Mouse (Mus musculus) mesoderm, embryonic 11.5 days (tissue): Measurements from ENCODE around the gene Cdc20.
A peak's percentile ranks its signal among the peaks of the same experiment; 100 is the strongest.

Experiments used
- DNase-seq: peaks from one replicate; pipeline ENCODE4 v3.0.0-alpha.2; 2012; ENCODE audit warnings: low read depth, low spot score

Gene Cdc20

DNA sequence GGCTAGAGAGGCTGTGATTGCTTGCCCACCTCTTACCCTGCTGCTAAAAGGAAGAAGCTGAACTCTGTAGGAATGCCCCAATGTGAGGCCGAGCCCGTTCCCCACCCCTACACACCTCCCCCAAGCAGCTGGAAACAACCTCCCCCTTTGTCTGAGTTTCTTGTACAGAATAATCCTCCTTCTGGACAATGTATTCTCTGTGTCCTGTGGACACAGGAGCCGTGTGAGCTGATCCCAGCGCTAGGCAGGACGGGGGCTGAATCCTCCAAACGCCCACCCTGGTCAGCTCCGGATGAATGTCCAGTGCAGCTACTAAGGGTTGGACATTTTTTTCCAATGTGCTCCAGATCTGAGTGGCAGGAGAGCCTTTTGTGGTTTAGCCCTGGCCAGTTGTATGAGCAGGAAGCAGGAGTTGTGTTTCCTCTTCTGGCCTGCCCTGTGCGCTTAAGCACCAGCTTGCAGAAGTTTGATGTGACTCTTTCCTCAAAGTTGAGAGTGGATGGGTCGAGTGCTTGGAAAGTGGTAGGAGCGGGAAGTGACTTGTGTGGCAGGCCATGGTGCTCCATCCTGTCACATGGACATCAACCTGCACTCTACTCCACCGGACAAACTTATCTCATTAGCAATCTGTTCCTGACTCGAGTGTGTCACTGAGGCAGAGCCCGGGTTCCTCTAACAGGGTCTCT lies 19.9 kb downstream of the Cdc20 start:
- DNase-seq, result no peak

DNA sequence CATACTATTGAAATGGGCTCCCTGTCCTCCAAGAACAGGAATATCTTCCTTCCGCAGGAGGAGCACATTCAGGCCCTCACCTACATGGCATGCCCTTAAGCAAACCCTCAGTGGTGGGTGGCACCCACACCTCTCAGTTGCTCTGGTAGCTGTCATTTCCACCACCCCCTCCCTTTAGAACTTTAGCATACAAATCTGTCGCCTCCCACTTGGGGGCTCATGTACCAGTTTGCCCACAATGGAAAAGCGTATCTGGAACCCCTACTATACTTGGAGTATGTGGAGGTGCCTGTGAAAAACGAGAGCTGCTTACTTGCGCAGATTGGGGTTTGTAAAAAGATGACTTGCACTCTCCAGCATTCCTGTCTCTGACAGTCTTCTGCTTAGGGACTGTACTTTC lies 20.8 kb downstream of the Cdc20 start:
- no peak for DNase-seq

DNA sequence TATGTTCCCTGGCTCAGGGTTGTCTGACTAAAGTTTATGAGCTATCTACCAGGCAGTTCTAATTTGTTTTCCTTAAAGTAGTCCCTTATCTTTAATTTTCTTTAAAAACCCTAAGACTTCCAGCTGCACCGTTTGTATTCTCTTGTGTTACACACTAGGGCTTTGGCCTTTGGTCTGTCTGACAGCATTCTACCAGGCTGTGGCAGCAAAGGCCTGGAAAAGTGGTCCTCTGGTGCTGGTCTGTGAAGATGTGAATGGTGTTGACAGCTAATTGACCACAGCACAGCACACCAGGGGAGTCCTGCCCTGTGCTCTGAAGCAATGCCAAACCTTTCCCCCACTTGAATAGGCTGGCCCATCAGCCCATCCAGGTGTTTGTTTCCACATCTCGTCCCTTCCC lies 21.4 kb downstream of the Cdc20 start:
- no peak for DNase-seq

DNA sequence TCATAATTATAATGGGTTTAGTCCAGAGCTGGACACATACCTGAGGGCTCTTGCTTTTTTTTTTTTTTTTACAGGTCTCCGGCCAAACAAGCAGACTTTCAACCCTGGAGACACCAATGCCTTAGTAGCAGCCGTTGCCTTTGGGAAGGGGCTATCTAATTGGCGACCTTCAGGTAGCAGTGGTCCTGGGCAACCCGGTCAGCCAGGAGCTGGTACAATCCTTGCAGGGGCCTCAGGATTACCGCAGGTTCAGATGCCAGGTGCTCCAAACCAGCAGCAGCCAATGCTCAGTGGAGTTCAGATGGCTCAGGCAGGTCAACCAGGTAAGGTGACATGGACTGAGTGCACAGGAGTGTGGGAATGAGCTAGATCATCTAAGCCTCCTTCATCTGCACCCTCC lies 23.6 kb downstream of the Cdc20 start:
- DNase-seq, result no peak

DNA sequence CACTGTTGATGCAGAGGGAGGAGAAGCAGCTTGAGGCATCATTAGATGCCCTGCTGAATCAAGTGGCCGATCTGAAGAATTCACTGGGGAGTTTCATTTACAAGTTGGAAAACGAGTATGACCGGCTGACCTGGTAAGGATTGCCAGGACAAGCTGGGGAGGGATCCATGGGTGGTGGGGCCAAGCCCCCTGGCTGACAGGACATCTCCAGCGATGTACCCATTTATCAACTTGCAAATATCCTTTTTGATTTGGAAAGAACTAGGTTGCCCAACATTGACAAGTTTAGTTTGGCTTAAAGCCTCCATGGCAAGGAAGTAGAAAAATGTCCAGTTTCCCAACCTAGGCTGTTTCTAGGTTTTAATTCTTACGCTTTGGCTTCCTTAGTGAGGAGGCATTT lies 26.3 kb downstream of the Cdc20 start:
- DNase-seq, result no peak

DNA sequence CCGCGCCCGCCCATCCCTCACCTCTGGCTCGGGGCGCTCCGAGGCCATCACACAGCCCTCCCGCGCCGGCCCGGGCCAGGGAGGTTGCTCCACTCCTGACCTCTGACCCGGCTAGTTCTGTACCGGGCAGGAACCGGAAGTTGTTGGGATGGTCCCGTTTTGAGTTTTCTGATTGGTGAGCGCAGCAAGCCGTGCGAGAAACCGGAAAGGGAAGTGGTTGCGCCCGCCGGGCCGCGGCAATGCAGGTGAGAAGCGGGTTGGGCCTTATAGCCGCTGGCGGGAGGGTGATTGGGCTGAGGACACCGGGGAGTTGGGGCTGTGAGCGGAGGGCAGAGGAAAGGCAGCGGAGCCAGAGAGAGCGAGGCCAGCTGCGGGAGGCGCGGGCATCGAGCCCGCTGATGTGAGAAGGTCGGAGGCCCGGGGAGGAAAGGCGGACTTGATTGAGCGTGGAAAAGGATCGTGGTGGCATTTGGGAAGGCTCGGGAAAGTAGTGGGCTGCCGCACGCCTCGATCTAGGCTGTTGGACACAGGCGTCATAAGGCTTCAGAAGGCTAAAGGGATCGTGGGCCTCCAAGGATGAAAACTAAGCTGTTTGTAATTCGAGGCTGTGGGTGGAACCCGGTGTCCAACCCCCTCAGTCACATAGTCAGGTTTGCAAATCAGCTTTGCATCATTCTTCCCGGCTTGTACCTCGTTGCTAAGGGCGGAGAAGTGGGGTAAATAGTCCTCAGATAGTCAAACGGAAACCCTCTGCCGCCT lies 27.8 kb downstream of the Cdc20 start, which contains the start of the genes Szt2 and Med8:
Gene Szt2, minus strand, starts transcription at position 132 of the 759 bp plus-strand sequence.
Gene Med8, plus strand, starts transcription at position 196 of the 759 bp plus-strand sequence.
- peak; percentile 94 for DNase-seq

DNA sequence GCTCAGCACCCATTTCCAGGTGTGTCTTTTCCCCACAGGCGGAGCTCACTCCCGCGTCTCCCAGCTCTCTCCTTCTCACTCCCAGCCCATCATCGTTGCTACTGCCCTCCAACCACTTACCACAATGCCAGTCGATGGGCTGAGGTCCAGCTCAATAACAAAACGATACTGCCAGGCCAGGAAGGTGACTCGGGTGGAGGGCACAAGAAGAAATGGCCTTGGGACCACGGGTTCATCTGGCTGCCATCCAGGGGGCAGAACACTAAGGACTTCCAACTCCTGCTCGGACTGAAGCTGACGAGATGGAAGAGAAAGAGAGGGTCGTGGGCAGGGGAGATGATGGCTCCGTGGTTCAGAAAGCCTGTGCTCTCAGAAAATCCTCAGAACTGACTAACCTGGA lies 34.5 kb downstream of the Cdc20 start:
- no peak for DNase-seq

DNA sequence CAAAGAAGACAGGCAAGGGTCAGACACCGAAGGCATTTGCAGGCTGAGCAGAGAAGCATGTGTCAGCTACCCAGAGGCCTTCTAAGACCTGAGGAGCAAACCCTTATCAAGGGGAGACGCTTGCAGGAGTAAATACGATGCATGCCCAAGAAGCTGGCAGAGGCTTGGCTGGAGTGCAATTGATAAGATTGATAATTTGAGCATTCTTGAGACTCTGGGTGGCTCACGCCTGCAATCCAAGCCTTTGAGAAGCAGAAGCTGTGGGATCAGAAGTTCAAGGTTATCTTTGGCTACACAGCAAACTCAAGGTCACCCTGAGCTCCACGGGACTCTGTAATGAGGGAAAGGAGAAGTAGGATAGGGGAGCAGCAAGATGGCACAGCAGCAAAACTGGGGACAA lies 35.2 kb downstream of the Cdc20 start:
- no peak for DNase-seq

DNA sequence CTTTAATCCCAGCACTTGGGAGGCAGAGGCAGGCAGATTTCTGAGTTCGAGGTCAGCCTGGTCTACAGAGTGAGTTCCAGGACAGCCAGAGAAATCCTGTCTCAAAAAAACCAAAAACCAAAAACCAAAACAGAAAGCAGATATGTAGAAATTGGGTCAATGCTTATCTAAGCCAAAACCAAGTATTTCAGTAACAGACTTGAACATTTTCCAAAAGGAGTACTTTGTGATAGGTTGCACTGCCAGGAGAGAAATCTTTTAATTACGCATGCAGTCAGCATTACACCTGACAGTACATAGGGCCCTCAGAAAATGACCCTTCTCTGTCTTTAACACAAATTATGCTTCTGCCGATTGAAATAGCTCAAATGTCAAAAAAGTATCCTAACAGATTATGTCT lies 35.7 kb downstream of the Cdc20 start:
- DNase-seq, result no peak

DNA sequence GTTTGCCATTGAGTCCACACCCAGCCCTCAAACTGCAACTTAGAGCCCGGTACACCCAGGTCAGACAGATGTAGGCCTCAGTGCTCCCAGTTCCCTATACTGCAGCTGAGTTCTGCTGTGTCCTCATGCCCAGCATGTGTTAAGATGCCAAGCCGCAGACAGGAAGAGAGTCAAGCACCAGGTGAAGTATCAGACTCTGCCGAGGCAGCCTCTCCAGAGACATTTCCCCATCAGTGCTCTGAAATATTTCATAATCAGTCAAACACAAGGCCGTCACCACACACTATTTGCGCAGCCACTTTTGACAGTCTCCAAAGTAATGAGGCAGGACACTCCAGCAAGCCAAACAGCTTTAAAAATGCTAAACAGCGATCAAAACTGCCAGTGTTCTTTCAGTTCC lies 38.8 kb downstream of the Cdc20 start:
- no peak for DNase-seq

DNA sequence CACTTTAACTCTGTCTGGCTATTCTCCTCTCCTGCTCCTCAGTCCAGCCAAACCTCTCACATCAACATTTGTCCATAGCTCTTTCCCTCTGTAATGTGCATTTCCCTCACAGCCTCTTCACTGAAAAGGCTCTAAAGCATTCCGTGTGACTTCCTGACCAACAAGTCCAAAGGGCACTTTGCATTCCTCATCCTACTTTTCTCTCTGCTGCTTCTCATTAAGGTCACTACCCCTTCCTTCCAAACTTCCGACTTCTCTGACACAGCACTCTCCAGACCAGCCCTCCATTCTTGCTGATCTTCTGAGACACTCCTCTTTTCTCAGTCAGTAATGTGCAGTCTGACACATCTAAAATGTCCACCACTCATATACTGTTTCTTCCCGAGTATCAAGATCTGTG lies 40.7 kb downstream of the Cdc20 start:
- no peak for DNase-seq

DNA sequence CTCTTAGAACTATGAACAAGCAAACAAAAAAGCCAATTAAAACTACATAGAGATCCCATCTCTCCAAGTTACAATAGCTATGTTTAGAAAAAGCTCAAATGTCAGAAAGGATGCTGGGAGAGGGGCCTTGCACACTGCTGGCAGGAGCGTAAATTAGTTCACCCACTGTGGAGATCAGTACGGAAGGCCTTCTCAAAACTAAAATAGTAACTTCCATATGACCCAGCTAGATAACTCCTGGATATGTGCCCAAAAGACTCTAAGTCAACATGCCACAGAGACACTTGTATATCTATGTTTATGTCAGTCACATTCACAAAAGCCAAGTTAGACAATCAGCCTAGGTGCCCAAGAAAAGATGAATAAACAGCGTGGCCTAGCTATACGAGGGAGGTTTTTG lies 41.9 kb downstream of the Cdc20 start:
- DNase-seq, result no peak

DNA sequence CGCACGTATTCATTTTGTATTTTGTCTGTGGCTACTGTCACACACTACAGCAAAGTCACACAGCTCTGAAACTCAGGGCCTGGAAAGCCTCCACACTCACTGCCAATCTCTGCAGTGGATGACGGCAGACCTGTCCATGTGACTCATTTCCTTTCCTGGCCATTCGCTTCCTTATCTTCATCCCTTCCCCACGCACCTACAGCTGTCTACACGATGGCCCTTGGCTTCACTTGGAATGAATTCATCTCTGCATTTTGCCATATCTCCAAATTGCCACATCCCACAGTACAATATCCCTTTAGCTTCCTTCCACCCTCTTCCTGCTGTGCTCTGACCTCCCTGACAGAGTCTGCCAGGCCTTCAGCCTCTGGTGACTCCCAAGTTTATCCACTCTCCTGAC lies 42.6 kb downstream of the Cdc20 start:
- DNase-seq, result no peak

DNA sequence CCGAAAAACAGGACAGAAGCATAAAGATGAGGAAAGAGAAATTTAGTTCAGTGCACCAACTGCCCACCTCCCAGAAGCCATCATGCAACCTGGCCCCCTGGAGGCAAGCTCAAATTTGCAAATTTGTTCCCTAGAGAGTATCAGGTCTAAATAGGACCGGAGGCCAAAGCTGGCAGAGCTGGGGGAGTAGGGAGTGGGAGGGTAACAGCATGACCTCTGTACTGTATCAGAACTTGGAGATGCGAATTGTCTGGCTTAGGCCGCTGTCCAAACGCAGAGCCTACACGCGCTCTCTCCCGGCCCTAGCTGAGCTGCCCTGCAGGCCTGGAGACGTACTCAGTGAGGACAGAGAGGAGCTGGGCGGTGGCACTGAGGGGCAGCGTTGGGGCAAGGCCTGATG lies 47.0 kb downstream of the Cdc20 start:
- no peak for DNase-seq

DNA sequence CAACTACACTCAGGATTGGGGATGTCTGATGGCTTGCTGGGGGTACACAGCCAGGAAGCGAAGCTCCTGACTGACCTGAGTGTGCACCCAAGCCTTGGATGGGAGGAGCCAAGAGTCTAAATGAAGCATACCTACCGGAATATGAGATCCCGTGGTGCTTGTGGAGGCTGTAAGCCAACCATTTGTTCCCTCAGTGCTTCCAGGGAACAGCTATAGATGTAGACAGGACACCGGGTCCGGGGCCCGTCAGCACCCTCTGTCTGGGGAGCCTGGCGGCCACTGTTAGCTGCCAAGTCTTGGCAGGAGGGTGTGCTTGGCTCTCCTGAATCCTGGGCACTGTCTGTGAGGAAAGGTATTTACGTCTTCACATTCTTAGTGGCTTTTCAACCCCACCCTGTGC lies 49.8 kb downstream of the Cdc20 start:
- DNase-seq, result no peak

DNA sequence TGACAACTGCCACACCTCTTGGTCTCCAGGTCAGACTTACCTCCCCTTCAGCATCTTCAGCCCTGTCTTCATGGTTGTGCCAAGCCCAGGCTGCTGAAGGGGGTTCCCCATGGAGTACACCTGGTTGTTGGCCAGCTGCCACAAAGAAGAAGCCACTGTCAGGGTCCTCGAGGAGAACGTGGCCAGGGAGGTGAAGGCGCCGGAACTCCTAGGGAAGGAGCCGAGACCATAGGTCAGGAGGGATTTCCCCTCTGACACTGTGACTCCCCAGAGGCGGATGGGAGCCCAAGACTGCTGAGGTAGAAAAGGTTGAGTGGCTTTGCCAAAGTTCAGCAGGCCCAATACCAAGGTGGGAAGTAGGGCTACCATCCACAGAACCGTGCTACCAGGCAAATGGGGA lies 53.9 kb downstream of the Cdc20 start:
- DNase-seq, result no peak
